Mouse (Mus musculus) liver, embryonic 14.5 days (tissue): ENCODE data around the gene Sord. TPM values are rescaled to one million over a fixed set of nuclear protein-coding genes. Genes with fewer than 3 reads are reported as not detected.

ENCODE experiments used
- ATAC-seq: fragments of 200-750 bp; cut with Nextera tagmentation; 2 replicates; pipeline ENCODE4 v1.8.0; 2017; ENCODE audit warnings: moderate number of reproducible peaks, mild to moderate bottlenecking, moderate library complexity; ENCODE audit not compliant: insufficient read depth
- DNase-seq, 3 experiments: peaks; one replicate each; pipeline ENCODE4 v3.0.0-alpha.2; 2012 to 2013; ENCODE audit warnings: low read depth in 3 of 3, low spot score in 3 of 3
- H3K27ac ChIP-seq: fragments of 300-500 bp; sonication (generic); 2 replicates; pipeline ENCODE4 v1.5.1; 2014; ENCODE audit warnings: moderate library complexity, mild to moderate bottlenecking, control low read depth, inconsistent platforms
- H3K27me3 ChIP-seq: fragments of 300-500 bp; sonication (generic); 2 replicates; pipeline ENCODE4 v1.6.1; 2014; ENCODE audit warnings: mild to moderate bottlenecking, low read length, moderate library complexity; ENCODE audit not compliant: control insufficient read depth, insufficient read depth
- H3K36me3 ChIP-seq: fragments of 300-500 bp; sonication (generic); replicated peaks from 2 replicates; pipeline ENCODE4 v1.6.1; 2014; ENCODE audit warnings: low read depth; ENCODE audit not compliant: control insufficient read depth, insufficient read depth
- H3K4me1 ChIP-seq, 2 experiments: fragments of 200-500 bp in 1 of 2; fragments of 300-500 bp in 1 of 2; sonication (generic) in 1 of 2; replicated peaks; 2 replicates each; pipeline ENCODE4 v1.6.1; 2012 to 2014; ENCODE audit warnings: antibody characterized with exemption in 1 of 2, inconsistent platforms in 1 of 2, low read length in 1 of 2; ENCODE audit not compliant: control insufficient read depth in 2 of 2, insufficient read depth in 2 of 2
- H3K4me2 ChIP-seq: fragments of 300-500 bp; sonication (generic); 2 replicates; pipeline ENCODE4 v1.6.1; 2014; ENCODE audit warnings: low read depth, mild to moderate bottlenecking, control low read depth, moderate library complexity
- H3K4me3 ChIP-seq, 2 experiments: fragments of 200-500 bp in 1 of 2; fragments of 300-500 bp in 1 of 2; sonication (generic) in 1 of 2; 2 replicates each; pipeline ENCODE4 v1.5.1; 2012 to 2014; ENCODE audit warnings: low read depth in 2 of 2, low read length in 2 of 2, mild to moderate bottlenecking in 2 of 2, control low read depth in 1 of 2, inconsistent platforms in 1 of 2, moderate library complexity in 1 of 2; ENCODE audit not compliant: insufficient read depth in 1 of 2
- H3K9ac ChIP-seq: fragments of 300-500 bp; sonication (generic); replicated peaks from 2 replicates; pipeline ENCODE4 v1.6.1; 2014; ENCODE audit warnings: mild to moderate bottlenecking, control low read depth, moderate library complexity
- H3K9me3 ChIP-seq: fragments of 300-500 bp; sonication (generic); 2 replicates; pipeline ENCODE4 v1.6.1; 2016; ENCODE audit warnings: low read length, mixed read lengths; ENCODE audit not compliant: control insufficient read depth
- CTCF ChIP-seq: IDR thresholded peaks from 2 replicates; pipeline ENCODE4 v1.5.1; 2016; ENCODE audit warnings: antibody characterized with exemption, low read depth, control low read depth
- EP300 ChIP-seq: IDR thresholded peaks from 2 replicates; pipeline ENCODE4 v1.6.1; 2016; ENCODE audit warnings: antibody characterized with exemption, low read depth
- whole genome bisulfite sequencing: fragments of 180-500 bp; shearing (Covaris S2); extraction: QIAGEN DNeasy Blood & Tissue Kit; methylation state at CpG from one replicate; pipeline ENCODE4 v1.1.7; 2014; ENCODE audit not compliant: insufficient replicate concordance; 5-methylcytosine and 5-hydroxymethylcytosine counted together
- polyA plus RNA-seq, 2 experiments: library from polyadenylated mRNA; depleted of rRNA in 1 of 2; stranded (reverse) in 1 of 2; unstranded in 1 of 2; fragments of >200 nt; fragmentation: Nextera tagmentation in 1 of 2; extraction: Ambion mirVana in 1 of 2; gene quantifications; 2 replicates each; pipeline versions ENCODE4 v1.2.1 to v1.2.3; 2012 to 2014

The Sord gene
- polyA plus RNA-seq, 2 experiments: 68.4 to 146 TPM

GRCm38 (mm10) chr2:122243671-122244131, 9.2 kb downstream of the Sord start:
- peak; percentile 61 to 62 (median 62) for DNase-seq
- Histone ChIP-seq H3K9ac (no peak overlapping the region), H3K4me1 (peaks cover 3 to 18% of the 10 kb centered on the region in 2 experiments), H3K36me3 (peaks cover 4% of the 10 kb centered on the region), H3K4me2 (no peak overlapping the region), H3K27me3 (no peaks in the 10 kb centered on the region), H3K9me3 (no peaks in the 10 kb centered on the region), H3K27ac (no peak overlapping the region), H3K4me3 (no peak overlapping the region)
- TF ChIP-seq EP300 (no peak), CTCF (peak; percentile 98)
- WGBS: 3% methylated on average over 3 of the region's 3 CpGs
- ATAC-seq: peak; percentile 57

- H3K4me1 ChIP-seq: peaks cover 0 to 6% of the 10 kb centered on the region in 2 experiments; a peak in 2 of 4 replicates
- peaks cover 18% of the 10 kb centered on the region for H3K36me3 ChIP-seq
- H3K9me3 ChIP-seq: no peaks in the 10 kb centered on the region
- 71% methylated on average over 10 of the region's 10 CpGs for WGBS
- no peaks in the 10 kb centered on the region for H3K27me3 ChIP-seq
- DNase-seq (no peak), ATAC-seq (no peak)
- TF ChIP-seq CTCF (no peak), EP300 (no peak)
- H3K27ac ChIP-seq: no peak overlapping the region
- H3K4me2 ChIP-seq: no peak overlapping the region
- H3K9ac ChIP-seq: no peak overlapping the region
- H3K4me3 ChIP-seq: no peak overlapping the region
These were observed 13.2 kb downstream of the Sord start for GRCm38 (mm10) chr2:122247786-122248185.

GRCm38 (mm10) chr2:122255997-122256396, 21.4 kb downstream of the Sord start:
- H3K4me3 ChIP-seq: no peak overlapping the region
- H3K4me1 ChIP-seq: no peaks in the 10 kb centered on the region
- H3K4me2 ChIP-seq: no peak overlapping the region
- H3K27ac ChIP-seq: no peak overlapping the region
- H3K9ac ChIP-seq: no peak overlapping the region
- WGBS: 89% methylated on average over 5 of the region's 5 CpGs
- H3K27me3 ChIP-seq: no peaks in the 10 kb centered on the region
- H3K36me3 ChIP-seq: peaks cover 33% of the 10 kb centered on the region
- no peaks in the 10 kb centered on the region for H3K9me3 ChIP-seq
- ATAC-seq (no peak), DNase-seq (no peak)
- no peak for TF ChIP-seq CTCF
- TF ChIP-seq EP300: no peak

- ATAC-seq: no peak
- Histone ChIP-seq H3K4me1 (no peaks in the 10 kb centered on the region), H3K36me3 (peaks cover 22% of the 10 kb centered on the region), H3K27me3 (no peaks in the 10 kb centered on the region), H3K27ac (no peak overlapping the region), H3K4me2 (no peak overlapping the region), H3K9ac (no peak overlapping the region), H3K4me3 (no peak overlapping the region), H3K9me3 (no peaks in the 10 kb centered on the region)
- no peak for DNase-seq
- 73% methylated on average over 5 of the region's 5 CpGs for WGBS
- TF ChIP-seq EP300 (no peak), CTCF (no peak)
These were observed 26.2 kb downstream of the Sord start for GRCm38 (mm10) chr2:122260729-122261128.

GRCm38 (mm10) chr2:122264690-122265089, 30.1 kb downstream of the Sord start:
- no peak for ATAC-seq
- WGBS: 82% methylated on average over 3 of the region's 3 CpGs
- Histone ChIP-seq H3K9me3 (no peaks in the 10 kb centered on the region), H3K4me2 (no peak overlapping the region), H3K27me3 (no peaks in the 10 kb centered on the region), H3K4me1 (peaks cover 0 to 2% of the 10 kb centered on the region in 2 experiments; a peak in 1 of 4 replicates), H3K36me3 (peaks cover 6% of the 10 kb centered on the region), H3K27ac (no peak overlapping the region), H3K9ac (no peak overlapping the region), H3K4me3 (no peak overlapping the region)
- TF ChIP-seq EP300 (no peak), CTCF (no peak)
- DNase-seq: no peak
